Mouse (Mus musculus) forebrain, embryonic 11.5 days (tissue): Measurements from ENCODE around the gene Mmel1. TPM values are rescaled to one million over a fixed set of nuclear protein-coding genes. Genes with fewer than 3 reads are reported as not detected.
A peak's percentile ranks its signal among the peaks of the same experiment; 100 is the strongest.

Experiments used
- ATAC-seq: fragments of 200-750 bp; cut with Nextera tagmentation; replicated peaks from 2 replicates; pipeline ENCODE4 v1.8.0; 2017; ENCODE audit warnings: moderate TSS enrichment; ENCODE audit not compliant: low FRiP score
- DNase-seq: peaks from one replicate; pipeline ENCODE4 v3.0.0-alpha.2; 2017; ENCODE audit warnings: low spot score
- H3K27ac ChIP-seq: fragments of 300-500 bp; sonication (generic); 2 replicates; pipeline ENCODE4 v1.5.1; 2014; ENCODE audit warnings: low read depth, low read length
- H3K27me3 ChIP-seq: fragments of 300-500 bp; sonication (generic); 2 replicates; pipeline ENCODE4 v1.6.1; 2014; ENCODE audit warnings: mild to moderate bottlenecking, low read length, mixed read lengths; ENCODE audit not compliant: control insufficient read depth, insufficient read depth
- H3K36me3 ChIP-seq: fragments of 300-500 bp; sonication (generic); 2 replicates; pipeline ENCODE4 v1.6.1; 2014; ENCODE audit warnings: mild to moderate bottlenecking, low read length, moderate library complexity, mixed read lengths; ENCODE audit not compliant: control insufficient read depth, insufficient read depth
- H3K4me1 ChIP-seq: fragments of 300-500 bp; sonication (generic); replicated peaks from 2 replicates; pipeline ENCODE4 v1.6.1; 2014; ENCODE audit warnings: low read length, mixed read lengths; ENCODE audit not compliant: control insufficient read depth, insufficient read depth
- H3K4me2 ChIP-seq: fragments of 300-500 bp; sonication (generic); 2 replicates; pipeline ENCODE4 v1.6.1; 2014; ENCODE audit warnings: low read depth, mild to moderate bottlenecking, low read length, moderate library complexity, mixed read lengths; ENCODE audit not compliant: severe bottlenecking
- H3K4me3 ChIP-seq: fragments of 300-500 bp; sonication (generic); 2 replicates; pipeline ENCODE4 v1.5.1; 2014; ENCODE audit warnings: low read depth, low read length
- H3K9ac ChIP-seq: fragments of 300-500 bp; sonication (generic); 2 replicates; pipeline ENCODE4 v1.6.1; 2014; ENCODE audit warnings: low read length
- H3K9me3 ChIP-seq: fragments of 300-500 bp; sonication (generic); 2 replicates; pipeline ENCODE4 v1.6.1; 2016; ENCODE audit warnings: low read length, mixed read lengths; ENCODE audit not compliant: control insufficient read depth
- WGBS: fragments of 180-500 bp; shearing (Covaris S2); extraction: QIAGEN DNeasy Blood & Tissue Kit; methylation state at CpG from one replicate; pipeline ENCODE4 v1.1.7; 2014; 5-methylcytosine and 5-hydroxymethylcytosine counted together
- polyA plus RNA-seq: library from polyadenylated mRNA; unstranded; fragments of >200 nt; fragmentation: Nextera tagmentation; extraction: Ambion mirVana; gene quantifications from 2 replicates; pipeline ENCODE4 v1.2.1, GENCODE M21; 2014

The Mmel1 gene
- polyA plus RNA-seq, 1 experiment from 2014 or later: 0.21 TPM

DNA sequence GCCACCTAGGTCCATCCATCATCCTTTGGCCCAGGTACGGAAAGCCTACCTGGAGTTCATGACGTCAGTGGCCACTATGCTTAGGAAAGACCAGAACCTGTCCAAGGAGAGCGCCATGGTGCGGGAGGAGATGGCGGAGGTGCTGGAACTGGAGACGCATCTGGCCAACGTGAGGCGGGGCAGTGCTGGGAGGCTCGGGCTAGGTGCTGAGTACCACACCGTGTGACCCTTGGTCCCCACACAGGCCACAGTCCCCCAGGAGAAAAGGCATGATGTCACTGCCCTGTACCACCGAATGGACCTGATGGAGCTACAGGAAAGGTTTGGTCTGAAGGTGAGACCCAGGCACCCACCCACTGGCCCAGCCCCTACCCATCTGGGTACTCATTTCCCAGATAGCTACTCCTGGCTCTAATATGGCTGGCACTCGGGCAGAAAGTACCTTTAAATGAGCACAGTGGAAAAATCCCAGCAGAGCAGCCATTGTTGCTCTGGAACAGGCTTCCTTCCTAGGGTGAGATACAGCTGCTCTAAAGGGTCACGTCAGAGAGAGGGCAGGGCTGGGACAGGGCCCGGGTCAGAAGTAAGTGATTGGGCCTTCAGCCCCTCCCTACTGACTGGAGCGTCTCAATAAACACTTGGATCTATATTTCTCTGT lies 18.3 kb downstream of the Mmel1 start:
- no peak overlapping the region for H3K9ac ChIP-seq
- WGBS: 79% methylated on average over 15 of the region's 15 CpGs
- H3K27ac ChIP-seq: no peak overlapping the region
- no peak for ATAC-seq
- H3K4me3 ChIP-seq: no peak overlapping the region
- no peaks in the 10 kb centered on the region for H3K9me3 ChIP-seq
- no peaks in the 10 kb centered on the region for H3K27me3 ChIP-seq
- H3K4me2 ChIP-seq: no peak overlapping the region
- H3K4me1 ChIP-seq: no peaks in the 10 kb centered on the region
- H3K36me3 ChIP-seq: no peaks in the 10 kb centered on the region
- no peak for DNase-seq

DNA sequence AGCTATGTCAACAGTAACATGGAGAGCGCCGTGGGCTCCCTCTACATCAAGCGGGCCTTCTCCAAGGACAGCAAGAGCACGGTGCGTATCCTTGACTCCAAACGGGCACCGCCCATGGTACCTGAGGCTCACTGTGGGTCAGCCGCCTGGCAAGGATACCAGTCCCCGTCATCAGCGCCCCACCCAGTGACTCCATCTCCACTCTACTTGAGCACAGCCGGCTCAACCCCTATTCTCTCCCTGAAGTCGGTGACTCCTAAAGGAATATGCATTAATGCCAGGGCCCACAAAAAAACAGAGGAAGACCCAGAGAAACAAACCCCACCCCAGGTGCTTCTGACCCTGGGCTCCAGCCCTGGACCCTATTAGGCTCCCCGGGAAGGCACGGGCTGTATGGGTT lies 21.5 kb downstream of the Mmel1 start:
- no peak for DNase-seq

DNA sequence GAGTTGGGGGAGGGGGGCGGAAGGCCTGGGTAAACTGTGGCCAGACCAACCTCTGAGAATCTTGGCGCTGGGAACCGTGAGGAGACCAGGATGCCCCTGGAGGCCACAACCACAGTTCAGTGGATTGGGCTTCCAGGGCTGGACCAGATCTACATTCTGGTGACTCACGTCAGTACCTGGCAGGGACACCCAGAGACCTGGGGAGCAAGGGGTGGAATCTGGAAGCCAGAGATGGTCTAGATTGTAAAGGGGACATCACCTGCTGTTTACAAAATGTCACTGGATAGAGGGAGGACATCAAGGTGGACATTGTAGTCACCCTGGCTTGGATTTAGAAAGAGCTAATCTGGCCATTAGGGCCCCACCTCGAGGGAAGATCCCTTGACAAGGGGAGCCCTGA lies 26.2 kb downstream of the Mmel1 start:
- Histone ChIP-seq H3K27ac (no peak overlapping the region), H3K9ac (no peak overlapping the region), H3K27me3 (no peaks in the 10 kb centered on the region), H3K9me3 (no peaks in the 10 kb centered on the region), H3K4me3 (no peak overlapping the region), H3K4me2 (no peak overlapping the region), H3K36me3 (no peaks in the 10 kb centered on the region), H3K4me1 (0 out of 2 replicates have a peak, but pooled peaks cover 2% of the 10 kb centered on the region)
- ATAC-seq: no peak
- peak; percentile 36 for DNase-seq
- 82% methylated on average over 5 of the region's 5 CpGs for WGBS

More for the DNA sequence above, 21.5 kb downstream of the Mmel1 start:
- no peak overlapping the region for H3K27ac ChIP-seq
- H3K4me2 ChIP-seq: no peak overlapping the region
- 94% methylated on average over 14 of the region's 14 CpGs for WGBS
- no peaks in the 10 kb centered on the region for H3K36me3 ChIP-seq
- no peak overlapping the region for H3K9ac ChIP-seq
- H3K4me3 ChIP-seq: no peak overlapping the region
- no peak for ATAC-seq
- H3K27me3 ChIP-seq: no peaks in the 10 kb centered on the region
- no peaks in the 10 kb centered on the region for H3K9me3 ChIP-seq
- H3K4me1 ChIP-seq: no peaks in the 10 kb centered on the region

DNA sequence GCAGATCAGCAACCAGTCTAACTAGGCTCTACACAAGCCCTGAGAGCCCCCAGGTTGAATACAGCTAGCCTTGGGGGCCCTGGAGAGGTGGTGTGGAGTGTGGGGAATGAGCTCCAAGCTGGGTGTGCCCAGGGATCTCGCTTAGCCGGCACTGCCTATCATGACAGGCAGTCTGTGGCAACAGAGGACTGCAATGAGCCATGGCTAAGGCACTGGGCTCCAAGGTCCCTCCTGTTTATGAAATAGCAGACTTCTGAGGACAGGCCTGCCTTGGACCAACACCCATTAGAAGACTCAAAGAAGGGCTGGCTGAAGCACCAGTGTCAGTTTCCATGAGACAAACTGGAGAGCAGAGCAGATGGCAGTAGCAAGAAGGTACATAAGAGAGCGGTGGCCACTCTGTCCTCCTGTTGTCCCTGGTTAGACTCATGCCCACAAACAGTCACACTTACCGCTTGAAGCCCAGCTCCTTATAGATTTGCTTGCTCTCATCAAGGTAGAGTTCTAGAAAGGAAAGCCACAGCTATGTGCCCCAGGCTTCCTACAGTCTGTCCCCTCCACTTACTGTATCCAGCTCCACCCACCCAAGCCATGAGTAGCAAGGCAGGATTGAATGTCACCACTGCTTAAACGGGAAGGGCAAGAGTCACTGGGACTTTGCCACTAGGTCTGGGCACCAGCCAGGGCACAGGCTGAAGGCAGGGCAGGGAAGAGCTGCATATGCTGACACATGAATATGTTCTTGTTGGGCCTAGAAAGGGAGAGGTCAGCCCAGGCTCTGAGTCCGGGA lies 28.5 kb downstream of the Mmel1 start:
- DNase-seq: peak; percentile 21
- ATAC-seq: no peak
- Histone ChIP-seq H3K36me3 (no peaks in the 10 kb centered on the region), H3K9ac (peak overlapping the region; percentile 51), H3K9me3 (no peaks in the 10 kb centered on the region), H3K27me3 (no peaks in the 10 kb centered on the region), H3K4me2 (peak overlapping the region; percentile 78), H3K4me3 (peak overlapping the region; percentile 48), H3K4me1 (0 out of 2 replicates have a peak, but pooled peaks cover 2% of the 10 kb centered on the region), H3K27ac (no peak overlapping the region)
- 73% methylated on average over 6 of the region's 6 CpGs for WGBS

DNA sequence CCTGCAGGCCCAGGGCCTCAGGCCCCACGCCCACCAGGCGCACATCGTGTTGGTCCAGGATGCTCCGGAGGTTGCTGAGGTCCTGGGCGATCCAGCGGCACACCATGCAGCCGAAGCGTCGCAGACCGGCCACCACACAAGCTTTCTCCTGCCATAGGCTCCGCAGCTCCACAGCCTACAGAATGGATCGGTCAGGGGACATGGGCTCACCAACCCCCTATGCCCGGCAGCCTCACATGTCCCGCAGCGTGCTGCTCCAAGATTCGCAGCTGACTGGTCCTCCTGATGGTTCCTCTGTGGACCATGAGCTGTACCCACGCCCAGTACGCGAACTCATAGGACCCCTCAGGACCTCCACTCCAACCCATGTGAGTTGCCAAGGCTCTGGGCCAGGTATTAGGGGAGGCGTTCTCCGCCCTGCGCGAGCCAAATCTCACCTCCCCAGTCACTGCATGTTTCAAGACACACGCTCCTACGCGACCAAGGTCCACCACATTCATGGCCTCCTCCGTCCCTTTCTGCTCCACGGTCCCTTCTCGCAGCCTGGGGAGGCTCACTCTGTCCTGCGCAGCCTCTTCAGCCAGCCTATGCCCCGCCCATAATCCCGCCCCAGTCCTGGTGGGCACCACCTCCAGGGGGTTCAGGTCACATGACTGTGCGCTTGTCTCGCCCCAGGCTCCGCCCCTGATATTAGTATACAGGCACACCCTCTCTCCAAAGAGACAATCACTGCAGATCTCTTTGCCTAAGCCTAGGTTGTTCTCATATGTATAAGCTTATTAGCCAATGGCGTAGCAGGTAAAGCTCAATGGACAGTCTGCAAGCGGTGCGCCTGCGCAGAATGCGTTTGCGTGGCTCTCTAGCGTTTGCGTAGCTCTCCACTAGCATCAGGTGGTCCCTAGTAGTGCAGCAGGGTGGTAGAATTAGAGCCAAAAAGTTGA lies 29.4 kb downstream of the Mmel1 start, which contains the start of gene Fam213b:
Gene Fam213b, minus strand, starts transcription at position 630 of the 941 bp plus-strand sequence.
- no peak within 1 kb of the TSS for H3K27ac ChIP-seq

DNA sequence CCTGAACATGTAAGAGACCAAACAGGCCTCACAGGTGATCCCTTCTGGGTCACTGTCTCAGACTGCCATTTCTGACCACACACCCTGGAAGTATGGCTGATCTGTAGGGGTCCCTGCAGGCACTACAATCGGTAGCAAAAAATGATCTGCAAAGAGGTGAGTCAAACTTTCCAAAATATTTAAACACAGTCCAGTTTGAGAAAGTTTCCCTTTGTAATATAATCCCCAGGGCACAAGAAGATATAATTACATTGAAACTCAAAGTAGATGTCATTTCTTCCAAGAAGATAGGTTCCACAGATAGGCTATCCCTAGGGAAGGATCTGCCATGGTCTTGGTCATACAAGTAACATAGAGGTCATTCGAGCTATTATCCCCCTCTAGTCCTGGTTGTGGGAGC lies 33.0 kb downstream of the Mmel1 start:
- no peaks in the 10 kb centered on the region for H3K27me3 ChIP-seq
- 89% methylated on average over 2 of the region's 2 CpGs for WGBS
- DNase-seq (no peak), ATAC-seq (no peak)
- no peak overlapping the region for H3K9ac ChIP-seq
- H3K27ac ChIP-seq: no peak overlapping the region
- no peak overlapping the region for H3K4me2 ChIP-seq
- no peaks in the 10 kb centered on the region for H3K36me3 ChIP-seq
- peaks cover 6% of the 10 kb centered on the region; the same call in 1 of the 2 replicates for H3K4me1 ChIP-seq
- H3K4me3 ChIP-seq: no peak overlapping the region
- H3K9me3 ChIP-seq: no peaks in the 10 kb centered on the region

More for the DNA sequence above, 29.4 kb downstream of the Mmel1 start, which contains the start of gene Fam213b:
- Histone ChIP-seq H3K9ac (peak within 1 kb of the TSS; percentile 51), H3K4me2 (peak within 1 kb of the TSS; percentile 78), H3K4me1 (0 out of 2 replicates have a peak, but pooled peaks cover 2% of the 10 kb centered on the region), H3K36me3 (no peaks in the 10 kb centered on the region), H3K9me3 (no peaks in the 10 kb centered on the region), H3K4me3 (peak within 1 kb of the TSS; percentile 48), H3K27me3 (no peaks in the 10 kb centered on the region)
- 5% methylated on average over 43 of the region's 43 CpGs for WGBS
- DNase-seq (peak; percentile 93), ATAC-seq (peak; percentile 97)

DNA sequence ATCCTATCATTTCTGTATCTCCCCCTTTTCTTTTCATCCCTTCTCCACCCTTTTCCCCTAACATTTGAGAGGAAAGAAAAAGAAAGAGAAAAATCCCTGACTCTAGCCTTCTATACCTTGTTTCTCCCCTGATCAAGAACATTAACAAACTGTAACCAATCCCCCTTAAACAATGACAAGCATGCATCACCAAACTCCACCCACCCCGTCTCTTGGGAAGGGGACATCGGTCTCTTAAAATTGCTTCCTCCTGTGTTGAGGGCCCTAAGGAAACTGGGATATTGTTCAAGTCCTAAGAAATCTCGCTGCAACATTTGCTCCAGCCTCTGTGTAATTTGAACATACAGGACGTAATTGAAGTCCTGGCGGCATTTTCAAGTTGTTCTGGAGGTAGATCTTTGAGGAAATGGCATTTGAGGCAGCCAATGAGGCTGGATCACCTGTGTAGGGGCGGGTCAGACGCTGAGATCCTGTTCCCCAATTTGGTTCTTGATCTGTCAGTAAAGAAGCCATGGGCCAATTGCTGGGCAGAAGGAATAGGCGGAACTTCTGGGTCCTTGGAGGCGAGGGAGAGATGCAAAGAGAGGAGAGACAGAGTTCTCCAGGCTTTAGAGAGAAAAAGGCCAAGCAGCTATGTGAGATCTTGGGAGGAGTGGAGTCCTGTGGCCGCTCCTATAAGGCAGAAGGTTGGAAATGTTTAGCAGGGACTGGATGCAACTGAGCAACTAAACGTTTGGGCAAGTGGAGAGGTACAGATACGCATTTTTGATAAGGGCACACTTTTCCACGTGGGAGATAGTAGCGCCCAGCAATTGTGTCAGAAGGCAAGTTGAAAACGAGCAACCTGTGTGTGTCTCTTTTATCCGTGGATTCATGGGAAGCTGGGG lies 35.0 kb downstream of the Mmel1 start:
- peak; percentile 82 for DNase-seq
- H3K4me2 ChIP-seq: peak overlapping the region; percentile 51
- H3K4me1 ChIP-seq: peaks cover 6% of the 10 kb centered on the region; the same call in 1 of the 2 replicates
- no peaks in the 10 kb centered on the region for H3K36me3 ChIP-seq
- no peaks in the 10 kb centered on the region for H3K27me3 ChIP-seq
- 3% methylated on average over 16 of the region's 16 CpGs for WGBS
- no peak overlapping the region for H3K27ac ChIP-seq
- peak overlapping the region; percentile 49 for H3K9ac ChIP-seq
- peak; percentile 93 for ATAC-seq
- H3K9me3 ChIP-seq: no peaks in the 10 kb centered on the region
- peak overlapping the region; percentile 29 for H3K4me3 ChIP-seq
